Mouse (Mus musculus) myocyte (in vitro differentiated cells): ENCODE results near the gene Plcb4. TPM values are rescaled to one million over a fixed set of nuclear protein-coding genes. Genes with fewer than 3 reads are reported as not detected.
"Not testable (repeated sequence)": the region's sequence is repeated elsewhere in the genome, so short reads cannot be mapped to it uniquely, and the experiment has no call there.

Experiments used
- H3K27me3 ChIP-seq: one replicate; pipeline ENCODE4 v1.6.1; 2011; ENCODE audit not compliant: control insufficient read depth, insufficient read depth, insufficient read length
- H3K36me3 ChIP-seq: one replicate; pipeline ENCODE4 v1.6.1; 2011; ENCODE audit not compliant: control insufficient read depth, insufficient read depth
- H3K4me2 ChIP-seq: one replicate; pipeline ENCODE4 v1.6.1; 2011; ENCODE audit warnings: low read depth, control low read depth
- H3K4me3 ChIP-seq: one replicate; pipeline ENCODE4 v1.5.1; 2011; ENCODE audit warnings: mild to moderate bottlenecking, control low read depth, moderate library complexity
- H3K79me2 ChIP-seq: one replicate; pipeline ENCODE4 v1.6.1; 2011; ENCODE audit not compliant: control insufficient read depth, insufficient read depth
- H3ac ChIP-seq: one replicate; pipeline ENCODE4 v1.6.1; 2011; ENCODE audit not compliant: control insufficient read depth, insufficient read length
- CEBPB ChIP-seq: IDR thresholded peaks from 2 replicates; pipeline ENCODE4 v1.6.1; 2011; ENCODE audit warnings: mild to moderate bottlenecking, moderate library complexity; ENCODE audit not compliant: poor library complexity, insufficient read depth, severe bottlenecking
- E2F4 ChIP-seq: IDR thresholded peaks from one replicate; pipeline ENCODE4 v1.6.1; 2011; ENCODE audit warnings: mild to moderate bottlenecking, control low read depth, moderate library complexity; ENCODE audit not compliant: insufficient read depth
- MAX ChIP-seq: IDR thresholded peaks from one replicate; pipeline ENCODE4 v1.6.1; 2011; ENCODE audit warnings: low read depth, mild to moderate bottlenecking, control low read depth
- MYOD1 ChIP-seq, 3 experiments: IDR thresholded peaks; one replicate each; pipeline ENCODE4 v1.6.1; 2011; ENCODE audit warnings: control low read depth in 2 of 3, low read depth in 2 of 3, mild to moderate bottlenecking in 2 of 3, moderate library complexity in 1 of 3; ENCODE audit not compliant: insufficient read length in 2 of 3, control insufficient read depth in 1 of 3
- MYOG ChIP-seq, 3 experiments: IDR thresholded peaks; one replicate each; pipeline ENCODE4 v1.6.1; 2011; ENCODE audit warnings: control low read depth in 2 of 3, low read depth in 2 of 3, mild to moderate bottlenecking in 2 of 3; ENCODE audit not compliant: insufficient read length in 2 of 3, control insufficient read depth in 1 of 3, insufficient read depth in 1 of 3
- POLR2A ChIP-seq: IDR thresholded peaks from one replicate; pipeline ENCODE4 v1.6.1; 2011; ENCODE audit warnings: low read depth, mild to moderate bottlenecking, control low read depth, moderate library complexity; ENCODE audit not compliant: insufficient read length
- POLR2AphosphoS2 ChIP-seq: IDR thresholded peaks from one replicate; pipeline ENCODE4 v1.6.1; 2011; ENCODE audit warnings: low read depth, control low read depth; ENCODE audit not compliant: insufficient read length
- REST ChIP-seq: IDR thresholded peaks from one replicate; pipeline ENCODE4 v1.6.1; 2011; ENCODE audit warnings: mild to moderate bottlenecking, control low read depth, moderate library complexity; ENCODE audit not compliant: insufficient read depth, insufficient read length
- SRF ChIP-seq: IDR thresholded peaks from one replicate; pipeline ENCODE4 v1.6.1; 2011; ENCODE audit warnings: low read depth; ENCODE audit not compliant: control insufficient read depth, insufficient read length
- TCF12 ChIP-seq: IDR thresholded peaks from one replicate; pipeline ENCODE4 v1.6.1; 2011; ENCODE audit warnings: mild to moderate bottlenecking, control low read depth; ENCODE audit not compliant: poor library complexity, insufficient read depth, severe bottlenecking
- TCF3 ChIP-seq: IDR thresholded peaks from one replicate; pipeline ENCODE4 v1.6.1; 2011; ENCODE audit warnings: low read depth, control low read depth; ENCODE audit not compliant: insufficient read length
- USF1 ChIP-seq: IDR thresholded peaks from one replicate; pipeline ENCODE4 v1.6.1; 2011; ENCODE audit warnings: low read depth, mild to moderate bottlenecking, control low read depth, moderate library complexity
- polyA plus RNA-seq: library from polyadenylated mRNA; unstranded; fragments of >200 nt; fragmentation: generic; extraction: Trizol; gene quantifications from one replicate; pipeline ENCODE4 v1.2.1, GENCODE M21; 2012; ENCODE audit warnings: missing spikeins

Plcb4 gene
- polyA plus RNA-seq, 1 experiment, result 5.3 TPM

DNA sequence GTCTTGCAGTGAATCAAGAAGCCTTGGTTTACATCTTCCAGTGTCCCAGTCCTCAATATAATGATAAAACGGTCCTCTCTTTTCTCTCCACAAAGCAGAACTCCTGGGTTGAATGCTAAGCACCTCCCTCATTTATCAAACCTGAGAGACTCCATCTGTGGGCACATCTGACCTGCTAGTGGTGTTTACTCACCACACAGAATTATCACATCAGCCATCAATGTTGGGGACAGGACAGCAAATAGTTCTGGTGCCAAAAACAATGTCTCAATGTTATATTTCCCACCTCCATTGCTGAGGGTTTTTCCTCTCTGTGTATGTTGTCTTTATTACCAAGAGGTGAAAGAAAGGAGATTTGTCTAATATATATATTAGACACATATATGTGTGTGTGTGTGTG lies 321.6 kb downstream of the Plcb4 start:
- no peak overlapping the region for H3K4me2 ChIP-seq
- no peak overlapping the region for H3ac ChIP-seq
- no peak overlapping the region for H3K4me3 ChIP-seq
- TF ChIP-seq MYOD1 (IDR thresholded peaks at IDR 0.05; ENCODE audit: control insufficient read depth in 1 of 3, insufficient read length in 2 of 3, low read depth in 2 of 3), result no peak
- TF ChIP-seq MAX, result no peak
- TF ChIP-seq REST, result no peak
- TF ChIP-seq POLR2A, result no peak
- TF ChIP-seq SRF, result no peak
- TF ChIP-seq TCF12, result no peak
- no peak for TF ChIP-seq E2F4
- no peak for TF ChIP-seq USF1
- no peak for TF ChIP-seq TCF3
- TF ChIP-seq POLR2AphosphoS2, result no peak
- no peak for TF ChIP-seq CEBPB
- TF ChIP-seq MYOG (IDR thresholded peaks at IDR 0.05; ENCODE audit: control insufficient read depth in 1 of 3, insufficient read depth in 1 of 3, insufficient read length in 2 of 3, low read depth in 2 of 3), result no peak
- H3K36me3 ChIP-seq, result peaks cover 21% of the 10 kb centered on the region
- no peaks in the 10 kb centered on the region for H3K27me3 ChIP-seq
- H3K79me2 ChIP-seq, result no peaks in the 10 kb centered on the region

DNA sequence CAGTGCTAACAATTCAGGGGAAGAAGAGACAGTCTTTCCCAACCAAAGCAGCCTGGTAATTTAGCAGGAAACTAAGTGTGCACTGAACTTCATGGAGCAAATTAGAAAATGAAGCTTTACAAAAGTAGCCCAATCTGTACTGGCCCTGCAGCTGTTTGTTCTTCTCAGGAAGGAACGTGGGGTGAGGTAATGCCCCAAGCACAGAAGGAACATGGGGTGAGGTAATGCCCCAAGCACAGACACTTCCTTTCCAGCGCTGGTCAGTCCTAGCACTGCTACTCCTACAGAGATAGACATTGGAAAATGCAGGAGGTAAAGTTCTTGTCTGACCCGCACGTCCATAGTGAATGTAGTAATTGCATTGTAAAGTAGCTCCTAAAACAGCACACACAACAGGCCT lies 325.2 kb downstream of the Plcb4 start:
- H3K36me3 ChIP-seq, result peaks cover 18% of the 10 kb centered on the region
- H3K4me2 ChIP-seq, result no peak overlapping the region
- TF ChIP-seq MYOD1 (IDR thresholded peaks at IDR 0.05; ENCODE audit: control insufficient read depth in 1 of 3, insufficient read length in 2 of 3, low read depth in 2 of 3) (peak in 2 of 3 experiments; percentile 25 to 35), POLR2AphosphoS2 (no peak), POLR2A (no peak)
- no peaks in the 10 kb centered on the region for H3K79me2 ChIP-seq
- no peaks in the 10 kb centered on the region for H3K27me3 ChIP-seq
- H3ac ChIP-seq, result no peak overlapping the region
- H3K4me3 ChIP-seq, result no peak overlapping the region

DNA sequence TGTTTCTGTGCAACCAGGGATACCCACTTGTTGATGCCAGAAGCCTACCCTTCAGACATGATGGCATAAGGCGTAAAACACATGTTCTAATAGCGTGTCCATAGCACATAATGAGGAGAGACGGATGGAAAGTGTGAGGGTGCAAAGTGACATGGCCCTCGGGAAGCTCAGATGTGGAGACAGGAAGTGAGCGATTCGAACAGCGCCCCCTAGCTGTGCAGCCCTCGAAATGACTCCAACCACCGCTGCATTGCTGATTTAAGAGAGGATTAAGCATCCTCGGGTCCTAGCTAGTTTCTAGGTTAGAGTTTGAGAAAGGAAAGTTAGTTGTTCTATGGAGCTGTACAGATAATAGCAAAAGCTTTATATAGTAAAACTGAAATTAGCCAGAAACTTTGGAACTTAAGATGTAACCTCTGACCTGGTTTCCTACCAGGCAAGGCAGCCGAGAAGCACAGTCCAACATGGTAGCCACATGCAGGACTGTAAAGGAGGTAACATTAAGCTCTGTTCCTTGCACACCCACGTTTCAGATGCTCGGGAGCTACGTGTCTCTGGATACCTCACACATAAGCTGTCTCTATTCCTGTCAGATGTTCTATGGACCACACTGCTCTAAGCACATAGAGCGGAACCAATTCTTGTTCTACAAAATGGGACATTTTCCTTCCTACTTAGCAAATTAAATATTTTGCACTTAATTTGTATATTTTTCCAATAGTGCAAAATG lies 326.9 kb downstream of the Plcb4 start:
- no peak overlapping the region for H3K4me2 ChIP-seq
- H3ac ChIP-seq, result no peak overlapping the region
- H3K27me3 ChIP-seq, result no peaks in the 10 kb centered on the region
- TF ChIP-seq MYOD1 (IDR thresholded peaks at IDR 0.05; ENCODE audit: control insufficient read depth in 1 of 3, insufficient read length in 2 of 3, low read depth in 2 of 3), result no peak
- TF ChIP-seq E2F4, result no peak
- no peak for TF ChIP-seq USF1
- TF ChIP-seq MYOG (IDR thresholded peaks at IDR 0.05; ENCODE audit: control insufficient read depth in 1 of 3, insufficient read depth in 1 of 3, insufficient read length in 2 of 3, low read depth in 2 of 3), result no peak
- TF ChIP-seq TCF3, result no peak
- no peak for TF ChIP-seq TCF12
- H3K4me3 ChIP-seq, result no peak overlapping the region
- peaks cover 14% of the 10 kb centered on the region for H3K36me3 ChIP-seq
- H3K79me2 ChIP-seq, result no peaks in the 10 kb centered on the region

DNA sequence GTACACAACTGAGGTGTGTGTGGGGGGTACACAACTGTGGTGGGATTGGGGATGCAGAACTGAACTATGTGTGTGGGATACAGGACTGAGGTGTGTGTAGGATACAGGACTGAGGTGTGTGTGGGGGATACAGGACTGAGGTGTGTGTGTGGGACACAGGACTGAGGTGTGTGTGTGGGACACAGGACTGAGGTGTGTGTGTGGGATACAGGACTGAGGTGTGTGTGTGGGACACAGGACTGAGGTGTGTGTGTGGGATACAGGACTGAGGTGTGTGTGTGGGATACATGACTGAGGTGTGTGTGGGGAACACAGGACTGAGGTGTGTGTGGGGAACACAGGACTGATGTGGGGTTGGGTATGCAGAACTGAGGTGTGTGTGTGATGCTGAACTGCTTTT lies 329.7 kb downstream of the Plcb4 start:
- H3K4me2 ChIP-seq, H3K36me3 ChIP-seq, H3K4me3 ChIP-seq, H3K79me2 ChIP-seq, H3K27me3 ChIP-seq, H3ac ChIP-seq: not testable (repeated sequence)

DNA sequence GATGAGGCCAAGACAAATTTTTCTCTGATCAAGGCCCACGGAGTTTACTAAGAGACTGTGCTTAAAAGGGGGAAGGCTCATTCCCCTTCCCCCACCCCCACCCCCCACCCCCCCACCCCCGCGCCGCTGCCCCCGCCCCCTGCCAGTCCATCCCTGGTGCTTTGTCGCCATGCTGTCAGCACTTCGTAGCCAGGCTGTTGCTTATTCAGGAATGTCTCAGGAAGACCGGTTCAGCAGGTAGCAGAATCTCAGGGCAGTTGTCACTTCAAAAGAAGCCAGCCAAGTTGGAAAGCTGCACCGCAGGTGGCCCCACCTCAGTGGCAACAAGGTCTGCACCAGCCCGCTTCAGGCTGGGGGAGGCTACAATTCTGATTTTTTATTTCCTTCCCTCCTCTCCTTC lies 331.9 kb downstream of the Plcb4 start:
- not testable (repeated sequence) for H3ac ChIP-seq, H3K27me3 ChIP-seq, H3K4me2 ChIP-seq, H3K79me2 ChIP-seq, H3K36me3 ChIP-seq, H3K4me3 ChIP-seq

DNA sequence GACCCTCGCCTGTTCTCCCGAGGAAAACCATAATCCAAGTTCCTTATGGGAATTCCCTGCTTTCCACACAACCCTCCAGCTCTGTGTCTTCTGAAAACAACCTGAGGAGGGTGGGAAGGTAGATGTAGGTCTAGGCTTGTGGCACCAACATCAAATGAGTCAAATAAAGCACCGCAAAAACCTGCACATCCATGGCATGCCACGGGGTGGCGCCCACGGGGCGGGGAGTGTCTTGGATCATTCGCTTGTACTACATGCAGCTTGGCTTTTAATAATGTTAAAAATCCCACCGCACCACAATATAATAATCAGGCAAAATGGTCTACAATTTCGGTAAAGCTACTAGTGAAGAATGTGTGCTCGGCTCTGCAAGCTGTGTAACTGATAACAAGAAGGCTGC lies 334.5 kb downstream of the Plcb4 start:
- H3ac ChIP-seq, result no peak overlapping the region
- no peaks in the 10 kb centered on the region for H3K79me2 ChIP-seq
- H3K27me3 ChIP-seq, result no peaks in the 10 kb centered on the region
- H3K4me3 ChIP-seq, result no peak overlapping the region
- no peaks in the 10 kb centered on the region for H3K36me3 ChIP-seq
- no peak overlapping the region for H3K4me2 ChIP-seq
- TF ChIP-seq TCF3 (no peak), REST (no peak), POLR2AphosphoS2 (no peak), CEBPB (no peak)
